Mouse (Mus musculus) neural tube, embryonic 12.5 days (tissue): ENCODE data around the gene Rhov. TPM values are rescaled to one million over a fixed set of nuclear protein-coding genes. Genes with fewer than 3 reads are reported as not detected.

Experiments used
- ATAC-seq: fragments of 200-750 bp; cut with Nextera tagmentation; 2 replicates; pipeline ENCODE4 v1.8.0; 2017; ENCODE audit warnings: low read depth, mild to moderate bottlenecking, moderate TSS enrichment, moderate library complexity; ENCODE audit not compliant: low FRiP score
- H3K27ac ChIP-seq: fragments of 300-500 bp; sonication (generic); 2 replicates; pipeline ENCODE4 v1.5.1; 2016
- H3K27me3 ChIP-seq: fragments of 300-500 bp; sonication (generic); replicated peaks from 2 replicates; pipeline ENCODE4 v1.6.1; 2016; ENCODE audit warnings: mild to moderate bottlenecking
- H3K36me3 ChIP-seq: fragments of 300-500 bp; sonication (generic); 2 replicates; pipeline ENCODE4 v1.6.1; 2016; ENCODE audit warnings: mild to moderate bottlenecking
- H3K4me1 ChIP-seq: fragments of 300-500 bp; sonication (generic); 2 replicates; pipeline ENCODE4 v1.6.1; 2016
- H3K4me2 ChIP-seq: fragments of 300-500 bp; sonication (generic); replicated peaks from 2 replicates; pipeline ENCODE4 v1.6.1; 2016; ENCODE audit warnings: mild to moderate bottlenecking
- H3K4me3 ChIP-seq: fragments of 300-500 bp; sonication (generic); 2 replicates; pipeline ENCODE4 v1.5.1; 2016
- H3K9ac ChIP-seq: fragments of 300-500 bp; sonication (generic); 2 replicates; pipeline ENCODE4 v1.6.1; 2016; ENCODE audit warnings: mild to moderate bottlenecking
- H3K9me3 ChIP-seq: fragments of 300-500 bp; sonication (generic); 2 replicates; pipeline ENCODE4 v1.6.1; 2016; ENCODE audit warnings: mild to moderate bottlenecking
- WGBS: fragments of 180-500 bp; shearing (Covaris S2); methylation state at CpG from one replicate; pipeline ENCODE4 v1.1.7; 2016; 5-methylcytosine and 5-hydroxymethylcytosine counted together
- polyA plus RNA-seq: library from polyadenylated mRNA; unstranded; fragments of >200 nt; fragmentation: Nextera tagmentation; extraction: Ambion mirVana; gene quantifications from 2 replicates; pipeline ENCODE4 v1.2.1, GENCODE M21; 2016

Gene Rhov
- polyA plus RNA-seq, 1 experiment from 2014 or later, result 8.4 TPM

GRCm38 (mm10) chr2:119229775-119230704 lies 41.0 kb downstream of the Rhov start, which contains the start of gene Ppp1r14d:
Gene Ppp1r14d, minus strand, starts transcription at chr2:119229906.
- ATAC-seq, result no peak
- no peaks in the 10 kb centered on the region for H3K27me3 ChIP-seq
- WGBS, result 71% methylated on average over 6 of the region's 6 CpGs

More at GRCm38 (mm10) chr2:119229775-119230704, 41.0 kb downstream of the Rhov start, which contains the start of gene Ppp1r14d:
- H3K4me1 ChIP-seq, result no peaks in the 10 kb centered on the region
- no peak within 1 kb of the TSS for H3K4me2 ChIP-seq
- no peak within 1 kb of the TSS for H3K27ac ChIP-seq
- no peak within 1 kb of the TSS for H3K9ac ChIP-seq
- H3K36me3 ChIP-seq, result no peaks in the 10 kb centered on the region
- H3K9me3 ChIP-seq, result no peaks in the 10 kb centered on the region
- no peak within 1 kb of the TSS for H3K4me3 ChIP-seq

Other genes starting within 250 kb of the Rhov start
- 28.0 and 28.8 TPM in 2 replicates for gene Ccdc32, start 241.9 kb downstream of the Rhov start, polyA plus RNA-seq
- gene Rpusd2, start 236.5 kb downstream of the Rhov start, polyA plus RNA-seq, result 6.6 TPM in 2 replicates
- 37.6 and 38.1 TPM in 2 replicates for gene Knl1, start 224.2 kb downstream of the Rhov start, polyA plus RNA-seq
- gene Rad51, start 158.5 kb downstream of the Rhov start, polyA plus RNA-seq, result 31.9 and 34.0 TPM in 2 replicates
- 43.1 TPM in 2 replicates for gene Rmdn3, start 114.2 kb downstream of the Rhov start, polyA plus RNA-seq
- 3.5 TPM in 2 replicates for gene Gchfr, start 103.5 kb downstream of the Rhov start, polyA plus RNA-seq
- 0.86 and 0.91 TPM in 2 replicates for gene Gm14137, start 96.8 kb downstream of the Rhov start, polyA plus RNA-seq
- gene Zfyve19, start 62.7 kb downstream of the Rhov start, polyA plus RNA-seq, result 46.5 and 49.3 TPM in 2 replicates
- 24.9 and 27.2 TPM in 2 replicates for gene Dnajc17, start 62.5 kb downstream of the Rhov start, polyA plus RNA-seq
- gene Ppp1r14d, start 41.4 kb downstream of the Rhov start, polyA plus RNA-seq, result not detected in 2 replicates
- 1.2 and 1.7 TPM in 2 replicates for gene Spint1, start 33.9 kb downstream of the Rhov start, polyA plus RNA-seq
- 26.6 TPM in 2 replicates for gene Vps18, start 17.5 kb upstream of the Rhov start, polyA plus RNA-seq
- gene Dll4, start 54.5 kb upstream of the Rhov start, polyA plus RNA-seq, result 5.0 and 6.0 TPM in 2 replicates
- 2.4 and 2.7 TPM in 2 replicates for gene Chac1, start 80.0 kb upstream of the Rhov start, polyA plus RNA-seq
- gene Ino80, start 206.4 kb upstream of the Rhov start, polyA plus RNA-seq, result 3.5 and 4.7 TPM in 2 replicates